Mouse (Mus musculus): ENCODE measurements at regions not wholly inside any gene's neighbourhood (a gene's known extent, or its start where the extent isn't known, plus 50 kb on each side); places are given as distances from the start of the nearest gene placed in this dataset.

DNA sequence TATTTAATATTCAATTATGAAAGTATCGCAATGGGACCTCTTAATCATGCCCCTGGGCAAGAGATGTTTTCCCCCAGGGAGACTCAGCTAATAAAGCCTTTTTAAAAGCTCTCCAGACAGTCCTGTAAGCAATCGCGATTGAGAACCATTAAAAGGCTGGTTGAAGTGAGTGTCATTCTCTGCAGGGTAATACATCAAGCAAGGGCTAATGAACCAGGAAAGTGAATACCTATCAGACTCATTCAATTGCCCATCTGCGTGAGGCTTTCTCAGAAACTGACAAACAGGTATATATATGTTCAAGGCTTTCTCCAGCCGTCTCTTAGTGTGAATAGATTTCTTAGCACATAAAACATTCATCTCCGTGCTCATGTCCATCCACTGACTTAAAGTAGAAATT is 286.8 kb upstream of the Xrcc4 start:
- no peak for DNase-seq

DNA sequence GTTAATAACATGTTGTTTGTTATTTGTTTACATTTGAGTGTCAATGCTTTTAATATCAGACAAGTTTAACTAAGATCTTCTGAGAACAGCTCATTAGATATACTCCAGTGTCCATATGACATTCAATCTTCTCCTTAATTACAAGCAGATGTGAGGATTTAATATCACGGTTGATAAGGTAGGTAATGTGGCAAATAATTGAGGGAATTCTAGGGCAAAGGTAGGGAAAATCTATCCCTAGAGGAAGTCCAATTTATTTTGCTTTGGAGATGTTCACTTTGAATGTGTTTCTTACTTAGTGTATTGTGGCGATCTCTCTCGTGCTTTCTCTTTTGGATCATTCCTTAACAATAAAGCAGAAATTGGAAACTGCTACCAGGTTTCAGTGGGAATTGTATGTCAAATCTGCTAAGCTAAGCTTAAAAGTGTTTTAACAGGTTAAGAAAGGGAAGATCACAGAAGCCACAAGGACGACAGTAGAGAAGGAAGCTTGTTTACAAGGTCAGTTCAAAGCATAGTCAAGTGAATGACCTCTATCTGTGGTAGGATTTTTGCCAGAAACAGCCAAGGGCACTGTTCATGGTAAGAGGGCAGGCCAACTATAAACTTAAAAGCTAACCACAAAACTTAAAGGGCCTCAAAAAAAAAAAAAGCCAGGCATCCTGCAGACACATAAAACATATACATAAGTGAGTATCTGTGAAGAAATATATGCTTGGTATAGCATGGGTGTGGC is 282.2 kb upstream of the Xrcc4 start:
- DNase-seq, result peak; percentile 15 to 44

DNA sequence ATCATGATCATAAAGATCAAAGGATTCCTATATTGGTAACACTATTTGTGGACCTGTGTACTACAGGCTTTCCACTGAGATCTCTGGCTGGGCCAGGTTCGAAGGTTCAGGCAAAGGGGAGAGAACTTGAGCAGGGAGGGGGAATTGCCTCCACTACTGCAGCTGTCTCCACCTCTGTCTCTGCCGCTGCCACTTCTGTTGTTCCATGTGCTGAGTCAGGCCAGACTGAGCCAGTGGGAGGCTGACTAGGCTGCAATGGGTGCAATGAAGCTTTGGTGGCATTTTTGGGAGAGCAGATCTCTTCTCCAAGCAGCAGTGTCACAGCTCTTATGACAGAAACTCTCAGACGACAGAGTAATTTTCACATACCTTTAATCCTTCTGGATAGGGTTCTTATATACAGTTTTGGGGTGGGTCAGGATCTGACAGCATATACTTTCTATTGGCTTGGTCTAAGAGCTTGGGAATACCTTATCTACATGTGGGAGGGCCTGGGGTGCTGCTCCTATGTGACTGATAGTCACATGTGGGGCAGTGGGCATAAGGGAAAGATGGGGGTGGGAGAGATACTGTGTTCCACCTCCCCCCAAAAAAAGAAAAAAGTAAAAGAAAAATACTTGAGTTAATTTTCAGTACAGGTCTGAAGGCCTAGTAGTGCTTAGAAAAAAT is 281.5 kb upstream of the Xrcc4 start:
- DNase-seq, result peak in 1 of 2 experiments; percentile 14

DNA sequence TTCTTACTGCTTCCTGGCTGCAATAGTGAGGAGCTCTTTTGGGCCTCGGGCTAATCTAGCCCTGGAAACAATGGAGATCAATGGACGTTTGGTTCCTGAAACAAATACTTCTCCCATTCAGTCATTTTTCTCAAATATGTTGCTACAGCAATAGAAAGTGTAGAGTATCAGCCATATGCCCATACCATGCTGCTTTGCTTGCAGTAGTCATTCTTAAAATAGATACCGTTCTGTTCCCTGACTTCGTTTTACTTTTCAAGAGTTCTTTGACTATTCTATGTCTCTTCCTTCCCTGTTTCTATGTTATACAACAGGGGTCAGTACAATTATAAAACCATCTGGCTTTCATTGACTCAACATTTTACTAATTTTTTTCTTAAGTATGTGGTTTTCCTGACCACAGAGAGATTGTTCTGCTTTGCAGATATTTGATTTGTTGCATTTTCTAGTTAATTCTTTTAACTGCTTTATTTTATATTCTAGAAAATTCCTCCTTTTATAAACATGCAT is 275.2 kb upstream of the Xrcc4 start:
- DNase-seq, result no peak

DNA sequence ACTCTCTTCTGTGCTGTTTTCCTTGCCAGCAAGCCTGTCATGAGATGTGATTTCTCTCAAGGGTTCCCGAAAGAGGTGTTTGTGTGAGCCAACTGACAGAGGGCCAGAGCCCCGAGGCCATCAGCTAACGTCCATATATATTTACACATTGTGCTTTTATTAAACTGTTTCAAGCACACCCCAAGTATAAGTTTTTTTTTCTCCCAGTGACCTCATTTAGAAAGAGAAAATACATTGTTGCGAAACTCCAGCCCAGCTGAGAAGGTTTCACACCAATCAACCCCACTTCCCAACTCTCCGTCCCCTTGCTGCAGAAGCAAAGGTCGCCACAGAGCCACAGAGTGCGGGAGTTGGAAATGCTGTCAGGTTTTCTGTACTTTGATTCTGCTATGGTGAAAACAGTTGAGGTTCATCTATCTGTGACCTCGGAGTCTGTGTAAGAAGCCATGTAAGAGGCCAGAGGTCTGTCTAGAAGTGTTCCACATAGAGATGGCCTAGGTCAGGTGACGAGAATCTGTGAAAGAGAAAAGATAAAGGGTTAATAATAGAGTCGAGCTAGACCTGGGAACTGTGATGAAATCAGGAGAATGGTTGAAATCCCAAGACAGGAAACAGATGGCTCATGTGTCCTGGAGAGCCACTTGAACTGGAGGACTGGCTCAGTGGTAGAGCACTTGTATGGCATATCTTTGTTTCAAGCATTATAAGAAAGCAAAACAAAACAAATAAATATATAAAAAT is 270.6 kb upstream of the Xrcc4 start:
- DNase-seq, result no peak

DNA sequence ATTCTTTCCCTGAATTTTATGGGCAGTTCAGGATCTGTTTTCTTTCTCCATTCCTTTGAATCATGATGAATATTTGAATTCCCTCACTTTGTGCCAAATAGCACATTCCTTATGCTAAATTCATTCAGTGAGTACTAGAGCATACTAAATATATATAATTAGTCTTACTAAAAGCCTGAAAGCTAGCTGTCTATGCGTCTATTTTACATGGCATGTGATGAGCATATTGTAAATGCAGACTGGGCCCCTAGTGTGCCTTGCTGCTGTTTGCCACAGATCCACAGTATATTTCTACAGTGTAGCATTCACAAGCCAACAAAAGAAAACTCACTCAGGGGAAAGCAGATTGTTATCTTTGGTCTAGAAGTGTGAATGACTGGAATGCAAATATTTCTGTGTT is 268.7 kb upstream of the Xrcc4 start:
- no peak for DNase-seq

DNA sequence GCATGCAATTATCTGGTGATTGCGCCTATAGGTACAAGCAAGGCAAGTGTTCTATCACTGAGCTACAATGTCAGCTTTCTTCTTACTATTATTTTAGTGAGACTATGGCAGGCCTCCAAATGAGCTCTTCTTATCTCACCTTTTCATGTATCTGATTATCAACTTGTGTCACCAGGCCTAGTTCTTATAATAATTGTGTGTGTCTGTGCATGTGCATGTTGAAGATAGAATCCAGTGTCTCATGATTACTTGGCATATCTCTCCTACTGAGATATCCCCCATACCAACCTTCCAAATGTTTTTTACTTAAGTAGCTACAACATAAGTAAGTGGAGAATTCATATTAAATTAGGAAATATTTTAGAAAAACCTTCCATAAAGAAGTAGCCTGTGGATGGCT is 266.2 kb upstream of the Xrcc4 start:
- DNase-seq, result no peak

DNA sequence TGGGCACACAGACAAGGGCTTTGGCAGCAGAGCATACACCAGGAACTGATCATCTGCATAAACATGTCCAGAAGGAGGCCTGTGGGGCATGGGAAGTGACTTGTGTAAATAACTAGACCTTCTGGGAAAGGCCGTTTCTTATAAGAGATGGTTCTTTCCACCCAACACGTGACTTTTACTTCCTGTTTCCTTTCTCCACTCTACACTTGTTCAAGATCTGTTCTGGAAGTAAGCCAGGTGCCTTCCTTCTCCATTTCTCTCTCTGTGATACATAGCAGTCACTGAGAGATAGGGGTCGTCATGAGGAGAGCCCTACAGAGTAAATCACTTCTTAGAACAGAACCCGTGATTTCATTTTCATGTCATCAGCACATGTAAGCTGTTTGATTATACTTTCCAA is 253.4 kb upstream of the Xrcc4 start:
- DNase-seq, result no peak

DNA sequence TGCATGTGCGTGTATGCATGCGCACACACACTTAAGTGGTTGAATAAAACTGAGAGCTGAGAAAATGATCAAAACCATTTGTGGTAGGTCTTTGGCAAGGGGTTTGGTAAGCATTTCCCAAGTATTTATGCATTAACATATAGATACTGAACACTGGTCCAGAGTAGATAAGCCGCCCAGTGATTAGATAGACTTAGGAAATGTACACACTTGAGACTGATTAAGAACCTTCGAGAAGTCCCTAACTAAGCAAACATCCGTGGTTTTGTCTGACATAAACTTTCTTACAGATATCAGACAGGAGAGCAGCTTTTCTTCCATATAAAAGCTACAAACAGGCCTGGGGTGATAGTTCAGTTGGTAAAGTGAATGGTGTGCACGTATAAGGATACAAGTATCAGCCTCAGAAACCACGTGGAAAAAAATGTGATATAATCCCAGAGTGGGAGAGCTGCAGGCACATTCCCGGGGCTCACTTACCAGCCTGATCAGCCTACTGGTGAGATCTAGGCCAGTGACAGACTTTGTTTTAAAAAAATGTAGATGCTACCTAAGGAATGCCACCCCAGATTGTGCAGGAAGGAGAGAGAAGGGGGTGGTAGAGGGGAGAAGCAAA is 252.3 kb upstream of the Xrcc4 start:
- no peak for DNase-seq

DNA sequence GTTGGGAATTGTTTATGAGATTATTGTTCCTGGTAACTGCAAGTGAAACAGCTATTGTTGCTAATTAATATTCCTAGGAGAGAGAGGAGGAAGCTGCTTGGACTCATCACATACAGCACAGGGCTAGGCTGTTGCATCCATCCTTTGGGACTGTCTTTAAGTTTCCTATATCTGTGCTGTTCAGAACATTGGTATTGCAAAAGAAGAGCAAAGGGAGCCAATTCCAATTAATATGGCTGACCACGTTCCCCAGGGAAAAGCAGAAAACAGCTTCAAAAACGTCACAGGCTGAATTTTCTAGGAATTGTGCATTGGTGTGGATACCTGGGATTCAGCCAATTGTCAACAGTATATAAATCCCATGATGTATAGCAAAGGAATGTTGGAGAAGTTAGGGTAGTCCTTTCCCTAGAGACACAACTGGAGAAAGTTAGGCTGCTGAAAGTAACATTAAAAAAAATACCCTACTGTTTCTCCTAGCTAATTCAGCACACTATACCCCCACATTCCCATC is 251.3 kb upstream of the Xrcc4 start:
- no peak for DNase-seq

DNA sequence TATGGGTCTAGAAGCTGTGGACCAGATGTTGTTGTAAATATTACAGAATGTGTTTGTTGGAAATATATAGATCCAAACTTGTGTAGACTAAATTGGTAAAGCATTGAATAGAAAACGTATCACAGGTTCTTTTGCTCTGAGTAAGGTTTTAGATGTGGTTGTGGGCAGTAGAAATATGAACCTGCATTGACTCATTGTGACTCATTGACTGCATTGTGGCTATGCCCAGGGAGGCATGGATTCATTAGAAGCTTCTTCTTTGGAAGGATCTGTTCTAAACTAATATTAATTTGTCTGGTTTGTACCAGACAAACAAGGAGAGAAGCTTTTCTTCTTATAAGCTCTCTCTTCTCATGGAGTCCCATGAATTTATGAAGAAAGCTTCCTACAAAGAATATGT is 248.2 kb upstream of the Xrcc4 start:
- no peak for DNase-seq

DNA sequence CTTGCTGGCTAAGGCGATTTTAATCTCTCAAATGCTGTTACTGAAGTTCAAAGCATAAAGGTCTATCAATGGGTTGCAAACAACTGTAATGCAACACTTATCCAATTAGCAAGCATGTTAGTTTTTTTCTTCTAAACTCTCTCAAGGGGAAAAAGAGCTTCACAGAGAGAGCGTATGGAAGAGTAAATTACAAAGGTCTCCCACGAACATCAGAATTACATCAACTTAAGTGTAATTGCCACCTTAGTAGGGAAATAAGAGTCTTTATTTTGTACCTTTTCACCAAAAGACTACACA is 246.3 kb upstream of the Xrcc4 start:
- DNase-seq, result no peak

DNA sequence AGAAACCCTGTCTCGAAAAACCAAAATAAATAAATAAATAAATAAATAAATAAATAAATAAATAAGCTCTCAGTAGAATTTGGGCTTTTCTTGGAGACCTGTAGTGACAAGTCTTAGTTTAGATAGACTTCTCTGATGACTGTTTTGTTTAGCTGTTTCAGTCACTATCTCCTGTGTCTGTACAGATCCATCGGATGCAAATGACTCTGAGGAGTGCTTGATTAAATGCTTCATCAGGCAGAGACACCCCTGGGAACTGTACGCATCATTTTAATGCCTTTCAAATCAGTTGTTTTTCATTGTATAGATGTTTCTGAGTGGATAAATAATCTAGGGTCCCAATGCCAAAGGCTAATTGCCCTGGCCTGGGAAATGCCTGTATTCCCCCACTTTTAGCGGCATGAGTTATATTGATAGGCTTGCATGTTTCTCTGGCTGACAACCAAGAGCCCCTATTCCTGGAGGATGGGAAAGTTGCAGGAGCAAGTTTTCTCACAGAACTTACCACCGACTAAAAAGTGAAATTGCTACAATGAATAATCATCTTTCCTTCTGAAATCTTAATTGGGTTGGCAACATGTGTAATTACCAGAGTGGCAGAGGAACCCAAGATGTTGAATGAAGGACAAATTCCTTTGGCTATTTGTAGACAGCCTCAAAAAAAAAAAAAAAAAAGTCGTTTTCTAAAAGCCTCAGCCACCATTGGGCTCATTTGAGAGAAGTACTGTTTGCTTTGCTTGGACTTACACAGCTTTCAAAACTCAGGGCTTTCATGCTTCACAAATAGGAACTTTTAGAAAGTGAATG is 245.7 kb upstream of the Xrcc4 start:
- no peak for DNase-seq

DNA sequence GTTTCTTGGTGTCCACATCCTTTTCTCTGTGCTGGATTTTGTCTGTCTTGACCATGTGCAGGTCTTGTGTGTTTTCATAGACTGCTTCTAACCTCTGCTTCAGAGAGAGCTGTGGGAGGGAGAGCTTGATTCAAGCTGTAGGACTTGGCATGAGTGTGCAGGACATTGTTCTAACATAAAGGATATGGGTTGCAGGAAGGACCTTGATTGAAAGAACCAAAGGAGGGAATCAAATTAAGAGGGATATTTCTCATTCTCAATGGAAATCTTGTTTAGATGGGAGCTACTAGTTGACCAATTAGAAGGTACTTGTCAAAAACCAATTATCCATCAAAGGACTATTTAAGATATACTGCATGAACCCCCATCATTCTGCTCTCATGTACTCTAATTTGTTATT is 244.9 kb upstream of the Xrcc4 start:
- no peak for DNase-seq

DNA sequence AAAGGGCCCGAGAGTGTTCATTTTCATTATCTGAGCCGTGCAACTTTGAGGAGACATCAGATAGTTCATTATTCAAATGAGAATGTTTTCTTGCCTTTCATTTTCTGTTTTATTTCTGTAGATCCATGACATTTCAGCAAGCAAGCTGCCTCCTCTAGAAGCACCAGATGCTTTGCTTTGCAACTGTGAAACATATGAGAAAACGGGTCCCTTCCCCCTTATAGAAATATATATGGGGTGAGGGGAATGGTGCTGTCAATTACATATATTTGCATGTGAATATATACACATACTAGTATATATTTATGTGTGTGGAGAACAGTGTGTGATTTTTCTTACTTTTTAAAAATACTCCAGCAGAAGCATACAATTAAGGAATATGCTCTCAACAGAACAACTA is 235.8 kb upstream of the Xrcc4 start:
- no peak for DNase-seq

DNA sequence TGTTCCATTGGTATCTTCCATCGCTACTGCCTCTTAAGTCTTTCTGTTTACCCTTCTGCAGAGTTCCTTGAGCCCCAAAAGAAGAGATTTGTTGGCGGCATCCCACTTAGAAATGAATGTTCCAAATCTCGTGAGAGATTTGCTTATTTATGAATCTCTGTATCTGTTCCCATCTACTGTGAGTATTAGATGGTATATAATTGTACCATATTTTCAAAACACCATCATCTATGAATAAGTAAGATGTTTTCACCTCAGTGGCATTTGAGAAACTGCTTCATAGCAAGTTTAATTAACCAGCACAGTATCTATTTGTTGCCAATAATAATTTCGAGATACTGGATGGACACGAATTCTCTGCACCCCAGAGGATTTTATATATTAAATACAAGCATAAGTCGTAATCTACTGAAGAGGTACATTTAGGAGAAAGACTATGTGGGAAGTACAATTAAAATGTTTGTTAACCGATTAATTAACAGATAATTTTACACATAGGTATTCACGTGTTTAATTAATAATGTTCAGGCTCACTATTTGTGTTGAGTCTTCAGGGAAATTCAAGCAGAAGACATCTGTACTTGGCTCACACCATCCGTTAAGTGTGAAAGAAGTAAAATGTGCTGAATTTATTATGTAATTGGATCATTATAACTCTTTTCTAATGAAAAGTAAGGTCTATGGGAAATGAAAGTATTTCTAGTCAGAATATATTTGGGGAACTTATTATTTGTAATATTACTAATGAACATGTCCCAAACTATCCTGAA is 224.0 kb upstream of the Xrcc4 start:
- DNase-seq, result no peak

DNA sequence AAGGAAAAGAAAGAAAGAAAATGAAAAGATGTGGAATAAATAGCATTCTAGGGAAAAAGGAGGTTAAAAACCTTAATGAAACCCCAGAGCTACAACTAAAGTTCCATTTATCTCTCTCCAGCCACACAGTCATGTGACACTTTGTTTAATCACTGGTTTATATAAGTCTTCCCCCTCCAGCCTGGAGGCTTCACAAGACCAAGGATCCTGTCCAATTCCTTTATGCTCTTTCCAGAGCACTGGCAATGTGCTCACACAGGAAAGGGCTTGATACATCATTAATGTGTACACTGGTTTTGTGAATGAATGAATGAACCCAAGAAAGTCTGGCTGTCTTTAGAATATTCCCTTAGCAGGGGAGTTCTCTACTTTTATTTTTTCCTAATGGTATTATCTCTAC is 221.1 kb upstream of the Xrcc4 start:
- DNase-seq, result no peak

DNA sequence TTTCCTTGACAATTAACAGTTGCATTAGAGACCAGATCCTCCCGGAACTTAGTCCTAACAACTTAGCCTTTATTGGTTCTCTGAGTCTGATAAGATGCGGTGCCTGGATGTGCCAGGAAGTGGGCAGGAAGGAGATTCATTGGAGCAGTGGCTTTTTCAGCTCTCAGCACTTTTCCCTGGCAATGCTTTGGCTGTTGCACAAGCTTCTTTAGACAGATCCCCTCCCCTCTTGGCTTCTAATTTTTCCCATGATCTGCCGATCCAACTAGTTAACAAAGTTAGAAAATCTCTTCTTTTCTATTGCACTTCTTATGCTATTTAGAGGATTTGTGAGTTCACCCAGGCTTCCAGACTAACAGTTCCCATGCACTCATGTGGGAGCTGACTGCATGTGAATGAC is 211.1 kb upstream of the Xrcc4 start:
- no peak for DNase-seq

DNA sequence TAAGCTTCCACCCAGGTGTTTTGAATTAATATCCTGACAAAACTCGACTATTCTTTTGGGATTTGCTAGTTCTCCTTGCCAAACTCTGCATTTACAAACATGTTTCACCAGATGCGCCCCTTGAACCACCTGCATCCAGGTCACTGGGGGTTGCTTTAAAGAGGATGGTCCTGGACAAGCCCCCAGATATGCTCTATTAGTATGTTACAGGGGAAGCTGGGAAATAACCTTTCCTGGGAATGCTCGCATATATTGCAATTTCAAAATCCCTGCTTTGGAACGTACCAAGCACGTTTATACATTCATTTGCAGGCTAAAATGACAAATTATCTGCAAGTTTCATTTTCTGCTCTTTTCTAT is 205.2 kb upstream of the Xrcc4 start:
- DNase-seq, result no peak

DNA sequence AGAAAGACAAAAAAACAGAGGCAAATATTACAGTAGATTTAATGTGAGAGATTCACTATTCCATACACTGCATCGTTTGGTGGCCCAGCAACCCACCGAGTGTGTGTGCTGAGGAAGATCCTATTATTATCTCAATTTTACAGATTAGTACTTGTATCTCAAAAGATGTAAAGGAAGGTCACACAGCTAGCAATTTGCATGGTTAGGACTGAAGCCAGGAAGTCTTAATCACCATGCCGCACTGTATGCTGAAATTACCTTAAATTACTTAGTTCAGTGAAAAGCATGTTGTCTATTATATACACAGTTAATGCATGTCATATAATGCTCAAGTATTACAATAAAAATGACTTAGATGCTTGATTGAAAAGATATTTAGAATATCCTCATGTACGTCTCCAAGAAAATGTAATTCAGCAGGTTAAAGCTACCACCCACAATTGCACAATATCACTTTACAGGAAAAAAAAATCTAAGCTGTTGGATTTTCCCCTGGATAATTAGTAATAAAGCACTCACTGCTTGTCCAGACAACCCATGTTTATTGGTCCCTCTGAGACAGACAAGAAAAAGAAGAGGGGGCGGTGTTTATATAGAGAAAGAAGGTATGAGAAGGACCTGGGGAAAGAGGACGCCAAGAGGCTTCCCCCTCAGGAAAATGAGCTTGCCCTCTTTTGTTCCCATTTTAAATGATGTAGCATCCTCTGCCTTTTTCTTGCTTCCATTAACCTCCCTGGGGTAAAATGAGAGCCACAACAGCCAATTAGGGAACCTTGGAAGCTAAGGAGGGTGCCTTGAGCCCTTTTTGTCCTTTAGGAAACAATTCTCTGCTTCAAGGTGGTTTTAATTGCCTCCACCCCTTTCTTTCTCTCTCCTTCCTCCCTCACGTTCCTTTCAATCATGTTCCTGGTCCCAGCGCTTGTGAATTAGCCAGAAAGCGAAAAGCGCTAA is 204.6 kb upstream of the Xrcc4 start:
- DNase-seq, result no peak
